Mouse (Mus musculus) heart, postnatal 4 days (tissue): Measurements from ENCODE around the gene Pcdh7. TPM values are rescaled to one million over a fixed set of nuclear protein-coding genes. Genes with fewer than 3 reads are reported as not detected.
"Not testable (repeated sequence)": the region's sequence is repeated elsewhere in the genome, so short reads cannot be mapped to it uniquely, and the experiment has no call there.

ENCODE experiments used
- DNase-seq: peaks from one replicate; pipeline ENCODE4 v3.0.0; 2021
- total RNA-seq, 2 experiments: library from RNA; stranded (reverse); gene quantifications; 2 replicates each; pipeline ENCODE4 v1.2.3; 2021

Pcdh7 gene
- total RNA-seq, 2 experiments from 2014 or later = 148 to 160 TPM

- no peak for DNase-seq
Measured at GRCm38 (mm10) chr5:58153966-58154365, 436.2 kb downstream of the Pcdh7 start.

- DNase-seq = no peak
Measured at GRCm38 (mm10) chr5:58172218-58172617, 454.5 kb downstream of the Pcdh7 start.

GRCm38 (mm10) chr5:58174335-58174734, 456.6 kb downstream of the Pcdh7 start:
- not testable (repeated sequence) for DNase-seq

- no peak for DNase-seq
Measured at GRCm38 (mm10) chr5:58175532-58175931, 457.8 kb downstream of the Pcdh7 start.
